Mouse (Mus musculus): ENCODE data around the gene Gcnt1.

DNA sequence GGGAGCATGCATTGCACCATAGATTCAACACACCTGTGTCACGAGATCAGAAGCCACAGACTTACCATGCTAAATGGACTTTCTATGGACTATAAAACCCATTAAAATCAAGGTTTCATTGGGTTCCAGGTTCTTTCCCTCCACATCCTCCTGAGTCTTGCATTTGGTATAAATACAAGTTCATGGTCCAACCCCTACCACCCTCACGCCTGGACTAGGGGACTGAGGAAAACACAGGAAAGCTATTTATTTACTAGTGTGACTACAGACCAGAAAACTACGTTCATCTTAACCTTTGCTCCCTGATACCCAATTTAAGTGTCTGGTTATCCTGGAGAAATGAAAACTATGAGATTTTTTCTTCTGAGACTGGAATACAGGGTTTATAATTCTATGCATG is at the start of gene Gcnt1:
- no peak for TF ChIP-seq E2F4 (IDR thresholded peaks at IDR 0.05; ENCODE audit: insufficient read depth)
- no peak for TF ChIP-seq POLR2A (IDR thresholded peaks at IDR 0.05; ENCODE audit: insufficient read length, low read depth)
- TF ChIP-seq MAX (IDR thresholded peaks at IDR 0.05; ENCODE audit: low read depth): no peak
- no peak for TF ChIP-seq REST (IDR thresholded peaks at IDR 0.05; ENCODE audit: insufficient read depth, insufficient read length)
- no peak for TF ChIP-seq USF1 (IDR thresholded peaks at IDR 0.05; ENCODE audit: low read depth)
- no peak for TF ChIP-seq TCF12 (IDR thresholded peaks at IDR 0.05; ENCODE audit: insufficient read depth, poor library complexity, severe bottlenecking)
- no peak for TF ChIP-seq POLR2AphosphoS2 (IDR thresholded peaks at IDR 0.05; ENCODE audit: insufficient read length, low read depth)
